Mouse (Mus musculus) bone marrow, adult 2 months (tissue): ENCODE data around the gene Atxn1.

Experiments
- CTCF ChIP-seq: fragments of 200-500 bp; IDR thresholded peaks from 2 replicates; pipeline ENCODE4 v1.5.1; 2011; ENCODE audit warnings: low read length, control low read depth; ENCODE audit not compliant: control insufficient read depth, insufficient read depth
- POLR2A ChIP-seq: fragments of 200-500 bp; IDR thresholded peaks from 2 replicates; pipeline ENCODE4 v1.6.1; 2011; ENCODE audit warnings: low read depth, mild to moderate bottlenecking, control low read depth, low read length, borderline replicate concordance; ENCODE audit not compliant: control insufficient read depth

- TF ChIP-seq CTCF (no peak), POLR2A (no peak)
Measured at GRCm38 (mm10) chr13:45693126-45693525, 271.7 kb downstream of the Atxn1 start.
